21 mouse cellular contexts compared by ENCODE assay signal in the genomic region with DNA sequence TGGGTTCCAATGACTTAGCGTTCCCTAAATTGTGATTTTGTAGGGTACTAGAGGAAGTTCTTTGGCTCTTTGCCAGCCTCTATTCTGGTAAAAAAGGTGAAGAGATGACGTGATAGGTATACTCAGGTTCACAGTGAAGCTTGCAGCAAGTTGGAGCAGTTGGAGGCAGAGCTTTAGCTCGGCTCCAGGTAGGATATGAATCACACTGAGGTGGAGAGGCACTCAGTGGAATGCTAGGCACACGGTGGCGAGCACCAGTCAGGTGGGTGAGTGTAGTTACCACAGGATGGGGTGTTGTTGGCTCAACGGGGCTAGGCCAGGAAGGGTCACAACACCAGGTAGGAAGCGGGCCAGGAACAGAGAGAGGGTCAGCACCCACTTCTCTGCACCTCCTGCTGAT.
"Had no signal": no experiment of that assay in that cellular context is flagged by ENCODE, and none has a peak within 500 bp of the region (broad histone marks: within the 10 kb centered on the region; RNA-seq: fewer than 3 reads in every experiment).

No protein-coding gene starts in this region.

- H3K4me2 ChIP-seq: heart, embryonic 11.5 days; heart, embryonic 13.5 days; heart, embryonic 15.5 days; hindbrain, embryonic 13.5 days; hindbrain, embryonic 15.5 days; limb, embryonic 13.5 days; limb, embryonic 15.5 days had no signal

- ATAC-seq: hindbrain, postnatal 0 days; intestine, embryonic 16.5 days had no signal

- H3K9me3 ChIP-seq: heart, embryonic 13.5 days; heart, embryonic 15.5 days; hindbrain, embryonic 13.5 days; hindbrain, embryonic 15.5 days; limb, embryonic 13.5 days; limb, embryonic 15.5 days had no signal

- H3K36me3 ChIP-seq: heart, embryonic 13.5 days; heart, embryonic 15.5 days; hindbrain, embryonic 13.5 days; hindbrain, embryonic 15.5 days; limb, embryonic 13.5 days; limb, embryonic 15.5 days had no signal

- DNase-seq: gastrocnemius, postnatal 14 days; gastrocnemius, postnatal 36 days; heart, adult 11 months; heart, adult 2 months; heart, postnatal 14 days; heart, postnatal 36 days; kidney, adult 11 months; kidney, adult 9 months; kidney, postnatal 10 days; layer of hippocampus, adult 9-11 months; layer of hippocampus, postnatal 36 days; left cerebral cortex, postnatal 4 days had no signal

- H3K27me3 ChIP-seq: hindbrain, embryonic 15.5 days had no signal

- H3K4me3 ChIP-seq: heart, adult 2 months; heart, embryonic 13.5 days; heart, embryonic 15.5 days; hindbrain, embryonic 13.5 days; hindbrain, embryonic 15.5 days; limb, embryonic 13.5 days; limb, embryonic 15.5 days had no signal

- H3K9ac ChIP-seq: heart, embryonic 13.5 days; heart, embryonic 15.5 days; hindbrain, embryonic 13.5 days; hindbrain, embryonic 15.5 days; limb, embryonic 13.5 days; limb, embryonic 15.5 days had no signal

- H3K27ac ChIP-seq: heart, adult 2 months; heart, embryonic 13.5 days; heart, embryonic 15.5 days; hindbrain, embryonic 13.5 days; hindbrain, embryonic 15.5 days; hindbrain, postnatal 0 days; limb, embryonic 13.5 days; limb, embryonic 15.5 days had no signal
